Mouse (Mus musculus) erythroid progenitor cell, adult 5-6 weeks (primary cell): ENCODE results near the gene Cfi. TPM values are rescaled to one million over a fixed set of nuclear protein-coding genes. Genes with fewer than 3 reads are reported as not detected.

ENCODE experiments used
- ATAC-seq: replicated peaks from 2 replicates; pipeline ENCODE4 v1.8.0; 2016; ENCODE audit warnings: moderate number of reproducible peaks, mild to moderate bottlenecking, moderate TSS enrichment, inconsistent platforms; ENCODE audit not compliant: poor library complexity, low FRiP score, severe bottlenecking
- total RNA-seq, 2 experiments: library from RNA; stranded (forward) in 1 of 2; stranded (reverse) in 1 of 2; fragments of 150-400 nt in 1 of 2; fragments of 186-747, 209-891 nt in 1 of 2; gene quantifications; 2 replicates each; pipeline versions ENCODE4 v1.2.3 to v1.2.4; 2015 to 2017; ENCODE audit warnings: low replicate concordance in 2 of 2

Gene Cfi
- total RNA-seq, 2 experiments from 2014 or later, result not detected

- ATAC-seq, result no peak
Observed at GRCm38 (mm10) chr3:129862592-129862991, 26.9 kb downstream of the Cfi start.

DNA sequence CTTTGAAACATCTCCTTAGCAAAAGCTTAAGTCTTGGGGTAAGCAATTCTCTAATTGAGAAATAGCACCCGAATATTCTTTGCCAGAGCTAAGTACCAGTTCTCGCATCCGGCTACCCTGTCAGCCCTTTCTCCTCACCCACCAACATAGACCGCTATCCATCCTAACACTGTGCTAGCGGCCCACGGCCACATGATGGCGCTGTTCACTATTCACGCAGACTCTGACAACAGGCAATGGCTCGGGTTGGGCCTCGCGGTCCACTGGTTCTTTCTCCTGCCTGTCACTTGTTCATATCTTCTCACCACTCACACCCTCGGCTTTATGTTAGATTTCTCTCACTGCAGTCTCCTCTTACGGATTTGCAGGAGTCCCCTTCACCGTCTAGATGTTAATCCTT, 28.0 kb downstream of the Cfi start:
- peak; percentile 65; the same call in 1 of the 2 replicates for ATAC-seq

- no peak for ATAC-seq
Observed at GRCm38 (mm10) chr3:129877327-129877726, 41.6 kb downstream of the Cfi start.

DNA sequence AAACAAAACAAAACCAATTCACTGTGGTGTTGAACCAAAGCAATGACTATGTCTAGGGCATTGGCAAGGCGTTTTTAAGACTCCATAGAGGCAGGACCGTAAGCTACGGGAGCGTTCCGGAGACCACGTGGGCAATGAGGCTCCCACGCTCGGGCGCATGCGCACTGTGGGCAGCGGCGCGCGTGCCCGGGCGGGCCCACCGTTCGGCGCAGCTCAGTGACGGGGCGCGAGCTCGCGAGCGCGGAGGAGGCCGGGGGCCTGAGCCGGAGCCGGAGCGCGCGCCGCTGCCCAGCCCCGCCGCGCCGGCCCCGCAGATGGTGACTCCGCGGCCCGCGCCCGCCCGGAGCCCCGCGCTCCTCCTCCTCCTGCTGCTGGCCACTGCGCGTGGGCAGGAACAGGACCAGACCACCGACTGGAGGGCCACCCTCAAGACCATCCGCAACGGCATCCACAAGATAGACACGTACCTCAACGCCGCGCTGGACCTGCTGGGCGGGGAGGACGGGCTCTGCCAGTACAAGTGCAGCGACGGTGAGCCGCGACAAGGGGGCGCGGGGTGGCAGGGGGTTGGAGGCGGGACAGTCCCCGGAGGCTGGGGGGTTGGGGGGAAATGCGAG, 42.8 kb downstream of the Cfi start, which contains the start of gene Pla2g12a:
TSS of gene Pla2g12a (plus strand) at position 202 of the 617 bp plus-strand sequence.
- peak; percentile 66 for ATAC-seq

- no peak for ATAC-seq
Observed at GRCm38 (mm10) chr3:129879131-129879757, 43.6 kb downstream of the Cfi start.

GRCm38 (mm10) chr3:129879913-129880312, 44.2 kb downstream of the Cfi start:
- ATAC-seq, result no peak

DNA sequence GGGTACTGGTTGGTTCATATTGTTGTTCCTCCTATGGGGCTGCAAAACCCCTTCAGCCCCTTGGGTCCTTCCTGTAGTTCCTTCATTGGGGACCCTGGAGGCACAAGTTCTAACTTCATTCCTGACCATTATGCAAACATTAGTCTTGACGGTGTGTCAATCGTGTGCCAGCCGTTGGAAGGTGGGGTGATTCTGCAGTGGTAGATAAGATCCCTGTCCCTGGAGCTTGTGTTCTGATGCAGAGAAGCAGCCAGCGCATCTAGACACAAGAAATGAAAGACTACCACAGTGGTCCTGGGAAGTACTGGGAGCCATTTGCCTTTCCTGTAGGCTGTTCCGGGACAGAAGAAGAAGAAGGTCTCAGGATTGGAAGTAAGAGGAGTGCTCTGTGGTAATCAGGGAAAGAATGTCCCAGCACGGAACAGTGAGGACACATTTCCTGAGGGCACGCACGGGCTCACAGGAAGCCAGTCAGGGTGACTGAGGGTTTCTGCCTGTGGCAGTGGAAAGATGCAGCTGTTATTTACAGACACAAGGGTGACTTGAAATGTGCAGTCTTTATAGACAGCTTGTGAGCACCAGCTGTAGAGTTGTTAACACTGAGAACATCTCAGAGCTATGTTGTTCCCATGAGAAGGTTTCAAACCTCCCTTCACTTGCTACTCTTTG, 45.4 kb downstream of the Cfi start:
- peak; percentile 86 for ATAC-seq

DNA sequence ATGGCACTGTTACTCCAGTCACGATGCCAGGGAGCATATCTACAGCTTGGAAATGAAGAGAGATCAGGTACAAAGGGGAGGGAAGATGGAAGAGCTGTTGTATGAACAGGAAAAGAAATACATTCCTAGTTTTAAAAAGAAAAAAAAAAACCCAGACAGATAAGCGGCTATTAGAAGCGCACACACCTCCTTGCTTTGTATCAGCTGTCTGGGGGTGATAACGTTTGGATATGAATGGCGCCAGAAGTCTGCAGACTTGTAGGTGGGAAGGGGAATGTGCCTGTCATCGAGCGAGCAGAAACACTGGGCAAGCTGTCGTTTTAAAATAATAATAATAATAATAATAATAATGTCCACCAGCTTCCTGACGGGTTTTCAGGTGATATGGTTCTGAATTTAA, 49.9 kb downstream of the Cfi start:
- peak; percentile 54 for ATAC-seq

DNA sequence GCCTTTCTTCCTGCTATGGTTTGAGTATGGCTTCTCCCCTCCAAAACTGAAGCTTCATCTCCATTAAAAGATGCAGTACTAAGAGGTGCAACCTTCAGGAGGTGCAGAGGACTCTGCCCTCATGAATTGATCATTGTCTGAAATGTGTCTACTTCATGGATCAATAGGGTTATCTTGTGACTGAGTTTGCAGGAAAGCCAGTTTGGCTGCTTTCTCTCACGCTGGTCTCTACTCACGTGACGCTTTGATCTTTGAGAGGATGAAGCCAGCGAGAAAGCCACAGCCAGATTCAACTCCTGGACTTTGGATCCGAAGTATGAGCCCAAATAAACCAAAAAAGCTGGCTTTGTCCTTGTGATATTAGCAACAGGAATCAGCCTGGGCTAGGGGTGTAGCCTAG, 50.7 kb downstream of the Cfi start:
- ATAC-seq, result no peak

DNA sequence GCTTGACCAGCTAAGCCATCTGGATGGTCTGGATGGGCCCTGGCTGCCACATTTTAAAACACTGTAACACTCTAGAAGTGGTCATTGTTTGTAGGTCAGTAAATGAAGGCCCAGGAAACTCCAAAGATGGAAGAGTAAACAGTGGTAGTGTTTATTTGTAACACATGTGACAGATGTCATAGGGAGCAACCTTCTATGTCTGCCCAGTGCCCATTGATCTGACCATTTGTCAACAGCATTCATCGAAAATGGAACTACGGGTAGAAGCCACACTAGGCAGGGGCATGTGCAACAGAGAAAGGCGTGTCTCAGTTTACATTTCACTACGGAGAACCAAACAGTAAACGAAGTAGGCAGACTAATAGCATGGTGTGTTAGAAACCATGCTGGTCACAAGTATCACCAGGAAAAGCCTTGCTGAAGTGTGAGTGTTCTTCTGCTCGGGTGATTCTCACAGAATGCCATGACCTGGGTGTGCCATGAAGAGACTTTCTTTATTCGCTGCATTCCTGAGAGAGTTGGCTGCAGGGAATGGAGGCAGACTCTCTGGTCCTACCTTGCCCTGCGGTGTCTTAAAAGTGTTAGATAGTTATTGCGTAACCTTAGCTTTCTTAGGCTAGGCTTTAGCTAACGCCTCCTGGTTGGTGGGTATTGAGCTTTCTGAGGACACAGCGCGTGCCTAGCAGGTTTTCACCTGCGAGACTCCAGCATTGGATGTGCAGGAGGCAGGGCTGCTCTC, 52.3 kb downstream of the Cfi start:
- no peak for ATAC-seq

- ATAC-seq, result no peak
Observed at GRCm38 (mm10) chr3:129892003-129892402, 56.3 kb downstream of the Cfi start.

DNA sequence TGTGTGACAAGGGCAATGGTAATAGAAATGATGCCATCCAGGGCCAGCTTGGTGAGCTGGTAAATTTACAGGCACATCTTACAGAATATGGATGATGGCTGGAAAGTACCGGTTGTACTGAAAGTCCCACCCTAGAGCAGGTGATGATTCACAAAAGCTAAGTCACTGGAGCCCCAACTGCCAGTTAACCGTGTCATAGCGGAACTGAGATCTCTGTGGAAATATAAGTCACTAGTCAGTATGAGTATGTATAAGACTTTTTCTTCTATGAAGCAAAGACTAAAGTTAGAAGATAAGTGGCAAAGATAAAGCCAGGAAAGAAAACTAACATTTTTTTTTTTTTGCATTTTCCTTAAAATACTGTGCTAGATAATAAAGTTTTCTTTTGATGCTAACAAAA, 57.5 kb downstream of the Cfi start:
- ATAC-seq, result no peak

GRCm38 (mm10) chr3:129896591-129896990, 60.9 kb downstream of the Cfi start:
- no peak for ATAC-seq

DNA sequence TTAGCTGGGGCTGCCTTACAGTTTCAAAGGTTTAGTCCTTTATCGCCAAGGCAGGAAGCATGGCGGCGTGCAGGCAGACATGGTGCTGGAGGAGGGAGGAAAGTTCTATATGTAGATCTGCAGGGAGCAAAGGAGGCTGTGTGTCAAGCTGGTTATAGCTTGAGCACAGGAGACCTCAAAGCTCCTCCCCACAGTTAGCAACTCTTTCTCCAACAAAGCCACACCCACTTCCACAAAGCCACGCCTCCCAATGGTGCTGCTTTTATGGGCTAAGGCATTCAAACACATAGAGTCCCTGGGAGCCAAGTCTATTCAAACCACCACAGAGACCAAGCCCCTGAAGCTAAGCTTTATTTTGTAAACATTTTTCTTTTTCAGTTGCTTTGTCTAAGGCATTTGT, 63.2 kb downstream of the Cfi start:
- ATAC-seq, result no peak

DNA sequence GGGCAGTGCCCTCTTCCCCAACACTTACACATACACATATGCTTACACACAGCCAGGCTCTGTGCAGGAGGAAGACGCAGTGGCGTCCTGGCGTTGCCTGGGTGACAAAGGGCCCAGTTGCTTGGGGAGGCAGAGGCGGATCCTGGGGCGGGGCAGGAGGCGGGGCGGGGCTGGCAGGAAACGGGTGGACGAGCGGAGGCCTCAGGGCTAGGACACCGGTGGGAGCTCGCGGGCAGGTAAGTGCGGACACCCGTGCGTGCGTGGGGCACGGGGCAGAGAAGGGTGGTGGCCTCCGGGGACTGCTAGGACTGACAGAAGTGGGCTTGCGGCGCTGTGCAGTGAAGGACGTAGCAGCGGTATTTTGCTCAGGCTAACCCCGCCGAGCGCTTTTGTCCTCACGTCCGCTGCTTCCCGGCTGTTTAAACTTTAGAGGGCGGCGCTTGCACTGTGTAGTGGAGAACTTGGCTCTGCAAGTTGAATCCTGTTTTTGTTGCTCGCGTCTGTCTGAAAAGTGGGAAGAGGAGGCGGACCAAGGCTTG, 65.7 kb downstream of the Cfi start, which contains the start of gene Casp6:
TSS of gene Casp6 (plus strand) at position 155 of the 539 bp plus-strand sequence.
- ATAC-seq, result peak; percentile 97

- ATAC-seq, result no peak
Observed at GRCm38 (mm10) chr3:129903369-129903768, 67.7 kb downstream of the Cfi start.

DNA sequence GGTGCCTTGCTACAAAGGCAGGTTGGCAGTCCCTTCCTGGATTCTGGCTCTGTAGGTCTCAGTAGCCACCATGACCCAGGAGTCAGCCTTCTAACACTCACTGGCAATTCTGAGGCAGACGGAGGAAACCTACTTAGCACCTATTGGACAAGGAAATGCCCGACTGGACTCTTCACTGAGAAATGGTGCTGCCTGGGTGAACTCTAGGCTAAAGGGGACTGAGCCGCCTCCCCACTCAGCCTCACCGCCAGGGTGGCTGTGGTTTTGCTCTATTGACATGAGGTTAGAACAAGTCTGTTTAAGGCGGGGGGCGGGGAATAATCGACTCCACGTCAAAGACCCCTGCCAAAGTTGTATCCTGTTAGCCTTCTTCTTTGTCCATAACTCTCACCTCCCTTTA, 68.2 kb downstream of the Cfi start:
- no peak for ATAC-seq

DNA sequence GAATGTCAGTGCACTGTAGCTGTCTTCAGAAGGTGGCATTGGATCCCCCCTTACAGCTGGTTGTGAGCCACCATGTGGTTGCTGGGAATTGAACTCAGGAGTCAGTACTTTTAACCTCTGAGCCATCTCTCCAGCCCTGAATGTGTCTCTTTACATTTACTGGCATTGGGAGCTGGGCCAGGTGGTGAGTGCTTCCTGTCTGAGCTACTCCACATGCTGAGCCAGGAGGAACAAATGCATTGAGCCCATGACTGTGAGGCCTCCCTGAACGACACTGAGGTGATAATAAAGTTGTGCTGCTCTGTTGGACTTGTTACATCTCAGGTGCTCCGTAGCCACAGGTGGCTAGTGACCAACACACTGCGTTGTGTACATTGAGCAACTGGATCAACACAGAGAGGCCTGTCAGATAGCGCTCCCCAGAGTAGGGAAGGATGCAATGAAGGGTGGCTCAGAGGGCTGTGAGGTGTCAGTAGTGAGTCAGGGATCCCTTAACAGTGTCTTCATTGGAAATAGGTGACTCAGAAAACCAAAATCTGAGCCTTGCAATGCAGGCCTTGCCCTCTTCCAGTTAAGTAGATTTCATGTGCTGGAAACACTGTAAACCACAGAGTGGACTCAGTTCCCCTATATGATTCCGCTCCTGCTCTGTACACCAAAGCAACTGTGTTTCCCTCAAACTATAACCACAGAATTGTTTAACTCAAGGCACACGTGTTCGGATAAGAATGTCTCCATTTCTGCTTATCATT, 68.9 kb downstream of the Cfi start:
- ATAC-seq, result no peak

- no peak for ATAC-seq
Observed at GRCm38 (mm10) chr3:129912025-129912424, 76.3 kb downstream of the Cfi start.
